Mouse (Mus musculus): ENCODE data around the gene Slc44a1.

Slc44a1 gene

GRCm38 (mm10) chr4:53462505-53463251 is 22.5 kb downstream of the Slc44a1 start:
- no peak for DNase-seq (ENCODE audit: inconsistent ontology term)

DNA sequence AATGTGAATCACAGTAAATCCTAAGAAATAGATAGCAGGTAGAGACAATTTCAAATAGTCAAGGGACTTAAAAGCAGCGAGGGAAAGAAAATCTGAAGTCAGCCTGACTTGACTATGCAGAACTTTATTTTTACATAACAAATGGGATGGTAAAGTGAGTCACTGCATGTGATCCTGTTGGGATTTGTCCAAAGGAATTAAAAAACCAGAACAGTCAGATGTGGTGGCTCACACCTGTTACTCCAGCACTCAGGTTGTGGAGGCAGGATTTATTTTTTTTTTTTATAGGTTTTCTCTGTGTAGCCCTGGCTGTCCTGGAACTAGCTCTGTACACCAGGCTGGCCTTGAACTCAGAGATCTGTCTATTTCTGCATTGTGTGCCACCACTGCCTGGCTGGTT is 25.7 kb downstream of the Slc44a1 start:
- no peak for DNase-seq (ENCODE audit: inconsistent ontology term)

DNA sequence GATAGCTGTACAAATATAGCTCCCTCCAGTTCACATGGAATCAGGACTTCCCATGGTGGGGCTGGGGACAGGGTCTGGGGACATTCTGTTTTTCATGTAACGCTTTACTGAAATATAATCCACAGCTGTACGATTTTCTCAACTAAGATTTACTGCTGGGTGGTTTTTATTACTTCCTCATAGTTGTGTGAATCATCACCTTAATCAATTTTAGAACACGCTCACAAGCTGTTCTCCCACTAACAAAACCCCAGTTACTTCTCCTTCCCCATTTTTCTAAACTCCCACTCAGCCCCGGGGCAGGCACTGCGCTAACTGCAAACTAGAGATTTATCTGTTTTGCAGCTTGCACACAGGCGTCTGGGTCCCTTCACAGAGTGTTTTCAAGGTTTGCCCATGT is 28.8 kb downstream of the Slc44a1 start:
- DNase-seq (ENCODE audit: inconsistent ontology term) = no peak

- peak; percentile 47 for DNase-seq (ENCODE audit: inconsistent ontology term)
Observed at GRCm38 (mm10) chr4:53474109-53474508, 33.9 kb downstream of the Slc44a1 start.

GRCm38 (mm10) chr4:53475230-53475952 is 35.2 kb downstream of the Slc44a1 start:
- DNase-seq (ENCODE audit: inconsistent ontology term) = no peak

DNA sequence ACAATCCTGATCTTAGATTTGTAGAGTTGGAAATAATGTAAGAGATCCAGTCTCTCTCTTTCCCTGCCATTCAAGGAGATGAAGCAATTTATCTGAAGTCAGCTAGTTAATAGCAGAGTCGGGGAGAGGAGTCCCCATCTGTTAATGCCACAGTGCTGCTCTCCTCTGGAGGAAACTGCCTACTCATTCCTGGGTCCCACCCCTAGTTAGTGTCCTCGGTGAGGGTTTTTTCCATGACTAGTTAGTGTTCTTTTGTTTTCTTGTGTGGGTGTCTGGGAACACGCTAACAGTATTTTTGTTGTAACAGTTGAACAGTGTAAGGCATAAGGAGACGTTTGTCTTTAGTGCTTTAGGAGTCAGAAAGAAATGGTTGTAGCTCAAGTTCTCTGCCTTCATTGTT is 38.4 kb downstream of the Slc44a1 start:
- peak; percentile 55 for DNase-seq (ENCODE audit: inconsistent ontology term)

DNA sequence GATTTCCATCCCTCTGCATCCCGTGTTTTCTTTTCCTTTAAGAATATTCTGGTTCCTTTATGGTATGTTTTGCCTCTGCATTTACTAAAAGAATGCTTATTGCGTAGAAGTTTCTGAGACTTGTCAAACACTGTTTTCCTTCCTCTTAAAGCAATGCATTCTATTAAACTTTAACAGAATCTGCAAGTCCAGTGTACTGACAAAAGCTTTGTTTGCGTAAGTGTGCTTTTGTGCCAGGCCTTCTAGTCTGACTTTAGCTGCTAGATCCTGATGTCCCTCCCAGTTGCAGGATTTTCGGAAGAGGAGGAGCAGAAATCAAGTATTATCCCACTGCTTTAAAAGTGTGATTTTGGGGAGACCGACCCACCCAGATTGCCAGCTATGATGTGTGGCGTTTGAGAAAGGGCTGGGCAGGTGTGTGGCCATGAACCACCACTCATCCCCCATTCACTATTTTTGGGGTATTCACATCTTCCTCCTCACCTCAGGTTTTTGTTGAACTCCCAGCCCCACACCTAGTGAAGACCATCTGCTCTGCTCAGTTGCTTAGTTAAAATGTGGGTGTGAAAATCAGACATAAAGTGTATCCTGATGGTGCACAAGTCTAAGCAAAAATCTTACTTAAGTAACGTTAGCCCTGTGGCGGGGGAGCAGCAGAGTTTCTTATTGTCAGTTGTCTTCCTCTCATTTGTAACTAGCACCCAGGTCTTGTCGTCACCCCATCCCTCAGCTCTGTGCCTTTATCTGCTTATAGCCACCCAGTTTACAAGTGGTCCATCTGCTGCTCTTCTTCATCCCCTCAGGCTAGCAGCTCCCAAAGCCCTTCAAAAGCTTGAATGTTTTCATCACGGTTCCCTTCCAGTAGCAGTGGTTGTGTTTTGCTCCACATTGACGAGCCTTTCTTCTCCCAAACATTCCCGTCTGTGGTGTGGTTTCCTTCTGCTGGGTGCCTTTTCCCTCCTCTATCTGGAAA is 47.3 kb downstream of the Slc44a1 start:
- no peak for DNase-seq (ENCODE audit: inconsistent ontology term)

DNA sequence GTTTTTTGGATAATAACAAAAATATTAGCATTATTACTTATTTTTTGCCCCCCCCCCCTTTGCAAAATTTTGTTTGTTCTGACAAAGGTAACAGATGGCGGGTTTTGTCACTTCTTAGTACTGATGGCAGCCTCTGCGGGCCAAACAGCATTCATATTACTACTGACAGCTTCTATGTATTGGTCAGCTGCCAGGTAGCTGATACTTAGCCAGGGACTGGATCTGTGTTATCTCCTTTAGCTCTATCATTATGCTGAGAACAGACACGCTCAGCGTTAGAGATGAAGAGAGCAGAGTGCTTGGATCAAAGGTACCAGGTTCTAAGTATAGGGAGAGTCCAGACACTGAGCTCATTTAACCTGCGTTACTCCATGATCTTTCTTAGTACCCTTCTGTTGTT is 48.6 kb downstream of the Slc44a1 start:
- DNase-seq (ENCODE audit: inconsistent ontology term) = no peak

DNA sequence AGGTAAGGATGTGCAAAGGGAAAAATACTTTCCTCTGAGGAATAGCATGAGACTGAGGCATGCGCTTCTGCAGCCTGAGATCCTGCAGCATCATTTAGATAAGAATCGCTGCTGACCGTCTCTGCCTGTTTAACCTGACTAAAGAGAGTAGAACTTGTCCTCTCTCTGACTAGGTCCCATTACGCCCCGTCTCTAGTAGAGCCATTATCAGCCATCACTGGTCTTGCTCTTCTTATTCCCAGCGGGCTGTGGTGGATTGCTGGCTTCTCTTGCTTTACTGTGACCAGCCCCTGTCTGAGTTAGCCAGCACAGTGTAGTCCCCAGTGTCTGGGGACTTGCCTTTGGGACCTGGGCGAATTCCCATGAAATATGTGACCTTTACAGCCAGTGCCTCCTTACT is 50.2 kb downstream of the Slc44a1 start:
- DNase-seq (ENCODE audit: inconsistent ontology term) = no peak

DNA sequence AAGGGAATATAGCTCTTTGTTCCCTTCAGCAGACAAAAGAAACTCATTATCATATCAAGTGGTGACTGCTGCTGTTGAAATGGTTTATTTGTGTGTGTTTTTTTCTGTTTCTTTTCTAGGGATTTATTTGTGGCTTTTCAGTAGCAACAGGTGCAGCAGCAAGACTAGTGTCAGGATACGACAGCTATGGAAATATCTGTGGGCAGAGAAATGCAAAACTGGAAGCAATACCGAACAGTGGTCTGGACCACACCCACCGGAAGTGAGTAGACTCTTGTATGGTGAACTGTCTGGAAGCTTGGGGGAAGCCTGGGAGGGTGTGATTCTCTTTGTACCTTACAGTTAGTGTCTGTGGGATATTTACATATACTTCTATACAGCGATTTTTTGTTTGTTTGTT is 51.1 kb downstream of the Slc44a1 start:
- DNase-seq (ENCODE audit: inconsistent ontology term) = no peak

GRCm38 (mm10) chr4:53495646-53496045 is 55.4 kb downstream of the Slc44a1 start:
- no peak for DNase-seq (ENCODE audit: inconsistent ontology term)

DNA sequence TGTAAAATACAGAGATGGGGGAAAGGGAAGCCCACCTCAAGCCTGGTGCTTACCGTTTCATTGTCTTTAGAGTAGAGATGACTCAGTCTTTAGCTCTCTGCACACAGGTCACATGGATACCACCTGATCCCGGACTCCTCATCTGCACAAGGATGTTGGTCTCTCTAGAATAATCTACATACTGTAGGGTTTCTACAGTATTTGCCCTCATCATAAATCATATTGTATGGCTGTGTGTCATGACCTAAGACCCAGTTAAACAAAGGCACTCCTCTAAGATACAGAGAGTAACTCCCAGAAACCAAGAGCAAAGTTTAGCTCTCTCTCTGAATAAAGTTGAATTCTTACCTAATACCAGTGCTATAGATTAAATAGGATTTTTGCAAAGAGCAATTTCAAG is 62.6 kb downstream of the Slc44a1 start:
- DNase-seq (ENCODE audit: inconsistent ontology term) = no peak

DNA sequence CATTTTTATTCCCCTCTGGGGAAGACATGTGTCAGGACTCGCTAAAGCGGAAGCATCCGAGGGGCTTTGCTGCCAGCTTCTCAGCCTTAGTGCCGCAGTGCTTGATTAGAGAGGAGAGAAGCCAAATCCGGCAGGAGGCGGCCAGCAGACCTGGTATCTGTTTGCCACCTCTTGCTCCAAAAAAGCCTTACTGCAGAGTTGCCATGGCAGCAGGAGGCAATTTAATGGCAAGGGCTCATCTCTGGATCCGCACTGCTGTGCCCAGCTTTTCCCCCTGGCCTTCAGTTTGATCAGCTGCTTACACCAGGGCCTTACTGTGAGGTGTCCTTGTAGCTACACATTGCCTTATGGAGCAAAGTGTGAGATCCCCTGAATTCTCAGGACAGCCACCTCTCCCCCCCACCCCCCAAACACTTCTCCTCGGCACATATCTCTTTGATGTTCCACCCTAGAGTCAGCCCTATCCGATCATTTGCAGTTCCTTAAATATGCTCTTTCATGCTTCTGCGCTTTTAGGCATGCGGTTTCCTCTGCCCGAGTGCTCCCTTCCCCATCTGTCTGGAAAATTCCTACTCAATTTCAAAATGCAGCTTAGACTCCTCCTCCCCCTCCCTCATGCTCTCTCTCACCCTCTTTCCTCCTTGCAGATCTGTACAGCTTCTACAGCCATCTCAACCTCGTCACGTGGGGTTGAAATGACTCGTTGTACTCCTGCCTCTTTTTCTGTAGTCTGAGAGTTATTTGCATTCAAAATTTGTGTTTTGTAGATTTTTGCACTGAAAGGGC is 72.1 kb downstream of the Slc44a1 start:
- DNase-seq (ENCODE audit: inconsistent ontology term) = peak; percentile 36

GRCm38 (mm10) chr4:53513276-53514081 is 73.3 kb downstream of the Slc44a1 start:
- DNase-seq (ENCODE audit: inconsistent ontology term) = no peak

DNA sequence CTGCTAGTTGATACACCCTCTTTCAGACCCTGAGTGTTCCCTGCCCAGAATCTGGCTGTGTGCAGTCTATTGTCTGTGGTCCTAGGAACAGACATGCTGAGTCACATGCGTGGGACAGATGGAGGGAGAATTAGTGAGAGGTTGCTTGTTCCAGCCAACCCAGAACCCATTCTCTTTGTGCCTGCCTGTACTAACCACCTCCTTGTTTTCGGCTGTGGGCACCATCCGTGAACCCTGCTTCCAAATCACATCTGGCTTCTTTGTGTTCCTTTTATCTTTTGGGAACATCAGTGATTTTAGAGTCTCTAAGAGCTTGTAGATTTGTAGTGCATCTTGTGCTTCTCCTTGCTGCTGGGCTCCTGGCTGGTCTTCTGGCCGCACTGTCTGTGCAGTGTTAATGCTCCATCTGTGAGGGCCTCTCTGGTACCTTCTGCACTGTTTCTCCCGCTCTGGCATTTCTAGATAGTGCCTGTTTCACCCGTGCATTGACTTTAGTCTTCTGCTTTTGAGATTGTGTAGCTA is 75.9 kb downstream of the Slc44a1 start:
- peak; percentile 85 for DNase-seq (ENCODE audit: inconsistent ontology term)

DNA sequence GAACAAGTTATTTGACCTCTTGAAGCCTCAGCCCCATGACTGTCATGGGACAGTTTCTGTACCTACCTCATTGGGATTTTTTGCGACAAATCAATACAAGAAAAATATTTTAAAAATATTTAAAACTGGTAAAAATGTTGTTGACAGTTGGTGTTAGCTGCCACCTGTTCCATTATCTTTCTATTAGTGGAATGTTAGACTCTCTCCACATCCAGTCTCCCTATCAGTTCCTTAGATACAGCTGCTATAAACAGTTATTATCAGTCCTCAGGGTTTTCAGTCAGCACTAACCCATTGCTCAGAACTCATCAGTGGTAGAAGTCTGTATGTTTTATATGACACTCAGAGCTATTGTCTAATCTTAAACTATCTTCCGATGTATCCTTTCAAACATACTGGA is 79.2 kb downstream of the Slc44a1 start:
- DNase-seq (ENCODE audit: inconsistent ontology term) = no peak

DNA sequence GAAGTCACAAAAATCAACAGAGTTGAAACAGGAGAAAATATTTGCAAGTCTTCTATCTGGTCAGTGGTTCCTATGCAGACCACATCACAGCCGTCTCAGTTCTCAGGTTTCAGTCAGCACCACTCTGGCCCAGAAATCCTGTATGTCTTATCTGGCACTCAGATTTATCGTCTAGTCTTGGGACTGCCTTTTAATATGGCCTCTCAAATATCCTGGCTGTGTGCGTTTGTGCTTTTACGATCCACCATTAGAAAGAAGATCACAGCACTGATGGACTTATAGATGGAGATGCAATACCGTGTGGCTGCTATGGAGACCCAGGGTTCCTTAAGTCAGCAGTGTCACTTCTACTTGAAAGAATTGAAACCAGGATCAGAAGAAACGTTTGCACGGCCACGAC is 80.8 kb downstream of the Slc44a1 start:
- no peak for DNase-seq (ENCODE audit: inconsistent ontology term)

DNA sequence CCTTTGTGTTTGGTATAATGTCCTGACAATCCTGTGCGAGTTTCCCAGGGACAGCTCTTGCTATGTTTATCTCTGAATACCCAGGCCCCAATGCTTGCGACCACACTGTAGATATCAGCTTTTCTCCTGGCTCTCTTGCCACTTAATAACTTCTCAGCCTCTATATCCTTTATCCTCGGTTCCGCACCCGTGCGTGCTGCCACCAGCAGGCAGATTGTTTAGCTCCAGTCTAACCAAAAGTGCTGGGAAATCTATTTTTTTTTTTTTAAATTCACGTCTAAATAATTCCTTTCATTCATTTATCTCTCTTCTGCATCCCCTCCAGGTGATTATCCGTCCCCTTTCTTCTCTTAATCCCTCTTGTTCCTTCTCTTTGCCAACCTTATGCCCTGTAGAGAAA is 82.4 kb downstream of the Slc44a1 start:
- no peak for DNase-seq (ENCODE audit: inconsistent ontology term)

- DNase-seq (ENCODE audit: inconsistent ontology term) = no peak
Observed at GRCm38 (mm10) chr4:53525503-53525902, 85.3 kb downstream of the Slc44a1 start.

DNA sequence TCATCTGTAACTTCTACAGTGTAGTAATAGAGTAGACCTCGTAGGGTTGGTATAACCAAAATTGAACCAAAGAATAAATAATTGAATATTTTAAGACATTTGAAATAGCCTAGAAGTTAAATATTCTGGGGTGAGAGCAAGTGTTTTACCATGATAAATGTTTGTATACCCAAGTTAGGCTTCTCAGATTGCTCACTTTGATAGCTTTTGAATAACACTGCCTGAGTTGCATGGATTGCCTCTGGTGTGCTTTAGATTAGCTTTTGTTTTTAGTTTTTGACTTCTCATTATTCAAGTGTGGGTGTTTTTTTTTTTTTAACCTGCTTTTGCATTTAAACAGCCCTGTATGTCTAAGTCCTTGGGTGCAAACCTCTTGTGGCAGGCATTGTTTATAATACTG is 85.8 kb downstream of the Slc44a1 start:
- DNase-seq (ENCODE audit: inconsistent ontology term) = no peak
